Mouse (Mus musculus) thymus, adult 2 months (tissue): ENCODE measurements around the gene Ssh3.

Experiments used
- CTCF ChIP-seq: fragments of 200-500 bp; IDR thresholded peaks from 2 replicates; pipeline ENCODE4 v1.5.1; 2012; ENCODE audit warnings: mild to moderate bottlenecking, control low read depth, low read length, moderate library complexity, borderline replicate concordance; ENCODE audit not compliant: control insufficient read depth, poor library complexity, insufficient read depth; ENCODE audit errors: extremely low read depth
- POLR2A ChIP-seq: fragments of 200-500 bp; IDR thresholded peaks from 2 replicates; pipeline ENCODE4 v1.6.1; 2012; ENCODE audit warnings: mild to moderate bottlenecking, low read length, control low read depth, moderate library complexity; ENCODE audit not compliant: control insufficient read depth, poor library complexity, insufficient read depth; ENCODE audit errors: extremely low read depth

DNA sequence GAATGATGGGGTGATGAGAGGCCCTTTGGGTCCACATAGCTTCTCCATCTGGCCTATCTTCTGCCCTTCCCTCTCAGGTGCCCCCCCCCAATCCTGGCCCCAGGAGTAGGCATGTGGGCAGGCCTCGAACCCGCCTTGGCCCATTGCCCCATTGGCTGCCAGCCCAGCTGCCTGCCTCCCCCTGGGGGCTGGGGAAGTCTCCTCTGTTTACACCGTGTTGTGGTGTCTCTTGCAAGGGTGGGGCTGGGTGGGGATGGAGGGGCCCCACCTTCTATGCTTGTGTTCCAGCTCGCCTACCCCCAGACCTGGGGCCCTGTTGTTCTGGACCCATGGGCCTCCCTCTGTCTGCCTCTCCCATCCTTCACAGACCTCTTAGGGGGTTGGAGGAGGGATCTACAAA is 48.6 kb downstream of the Ssh3 start:
- TF ChIP-seq POLR2A (no peak), CTCF (no peak)
